Mouse (Mus musculus): ENCODE results near the gene Nlrx1. TPM values are rescaled to one million over a fixed set of nuclear protein-coding genes. Genes with fewer than 3 reads are reported as not detected.

Nlrx1 gene
- polyA plus RNA-seq, 1 experiment from 2014 or later = 4.4 TPM

GRCm38 (mm10) chr9:44267319-44268026 lies 926 bp downstream of the Nlrx1 start:
- H3K4me1 ChIP-seq = peaks cover 22% of the 10 kb centered on the region
- no peaks in the 10 kb centered on the region for H3K27me3 ChIP-seq
- 7% methylated on average over 23 of the region's 23 CpGs for WGBS
- H3K36me3 ChIP-seq (ENCODE audit: poor library complexity, severe bottlenecking) = no peaks in the 10 kb centered on the region
- H3K27ac ChIP-seq = peak overlapping the region; percentile 70
- H3K4me2 ChIP-seq = peak overlapping the region; percentile 72
- peaks cover 7% of the 10 kb centered on the region; the same call in 1 of the 2 replicates for H3K9me3 ChIP-seq (replicated peaks)
- peak overlapping the region; percentile 38 for H3K4me3 ChIP-seq
- peak; percentile 52; the same call in 1 of the 2 replicates for ATAC-seq
- H3K9ac ChIP-seq = peak overlapping the region; percentile 70

- Histone ChIP-seq H3K4me1 (peaks cover 22% of the 10 kb centered on the region), H3K9ac (no peak overlapping the region), H3K9me3 (replicated peaks) (peaks cover 7% of the 10 kb centered on the region; the same call in 1 of the 2 replicates), H3K4me2 (no peak overlapping the region), H3K27ac (peak overlapping the region; percentile 70; the same call in 1 of the 2 replicates), H3K4me3 (no peak overlapping the region), H3K36me3 (ENCODE audit: poor library complexity, severe bottlenecking) (no peaks in the 10 kb centered on the region), H3K27me3 (no peaks in the 10 kb centered on the region)
- 59% methylated on average over 8 of the region's 8 CpGs for WGBS
- ATAC-seq = no peak
These were observed 1.7 kb downstream of the Nlrx1 start for GRCm38 (mm10) chr9:44266478-44267226.

- Histone ChIP-seq H3K9ac (no peak overlapping the region), H3K9me3 (replicated peaks) (no peaks in the 10 kb centered on the region), H3K4me3 (no peak overlapping the region), H3K4me2 (no peak overlapping the region), H3K27me3 (no peaks in the 10 kb centered on the region), H3K4me1 (peaks cover 5% of the 10 kb centered on the region), H3K36me3 (ENCODE audit: poor library complexity, severe bottlenecking) (no peaks in the 10 kb centered on the region), H3K27ac (no peak overlapping the region)
- ATAC-seq = no peak
- WGBS = 89% methylated on average over 14 of the region's 14 CpGs
These were observed 7.0 kb downstream of the Nlrx1 start for GRCm38 (mm10) chr9:44261388-44261787.

GRCm38 (mm10) chr9:44259014-44259413 lies 9.4 kb downstream of the Nlrx1 start:
- WGBS = 78% methylated on average over 10 of the region's 10 CpGs
- H3K4me3 ChIP-seq = no peak overlapping the region
- H3K4me1 ChIP-seq = peaks cover 26% of the 10 kb centered on the region
- no peaks in the 10 kb centered on the region for H3K27me3 ChIP-seq
- H3K4me2 ChIP-seq = no peak overlapping the region
- no peak overlapping the region for H3K9ac ChIP-seq
- no peaks in the 10 kb centered on the region for H3K36me3 ChIP-seq (ENCODE audit: poor library complexity, severe bottlenecking)
- H3K9me3 ChIP-seq (replicated peaks) = no peaks in the 10 kb centered on the region
- H3K27ac ChIP-seq = no peak overlapping the region
- no peak for ATAC-seq

- no peak for ATAC-seq
- Histone ChIP-seq H3K27ac (peak overlapping the region; percentile 88), H3K4me1 (peaks cover 43% of the 10 kb centered on the region), H3K36me3 (ENCODE audit: poor library complexity, severe bottlenecking) (no peaks in the 10 kb centered on the region), H3K9ac (no peak overlapping the region), H3K4me3 (no peak overlapping the region), H3K4me2 (no peak overlapping the region), H3K27me3 (no peaks in the 10 kb centered on the region), H3K9me3 (replicated peaks) (no peaks in the 10 kb centered on the region)
- 71% methylated on average over 8 of the region's 8 CpGs for WGBS
These were observed 12.2 kb downstream of the Nlrx1 start for GRCm38 (mm10) chr9:44256213-44256612.

- Histone ChIP-seq H3K9ac (0 out of 2 replicates have a peak overlapping the region, but pooled peaks have one; percentile 13), H3K4me1 (peaks cover 49% of the 10 kb centered on the region), H3K27ac (peak overlapping the region; percentile 88), H3K27me3 (0 out of 2 replicates have a peak, but pooled peaks cover under 1% of the 10 kb centered on the region), H3K9me3 (replicated peaks) (no peaks in the 10 kb centered on the region), H3K4me3 (0 out of 2 replicates have a peak overlapping the region, but pooled peaks have one; percentile 2), H3K36me3 (ENCODE audit: poor library complexity, severe bottlenecking) (no peaks in the 10 kb centered on the region), H3K4me2 (peak overlapping the region; percentile 30)
- 36% methylated on average over 6 of the region's 6 CpGs for WGBS
- ATAC-seq = peak; percentile 60
These were observed 13.3 kb downstream of the Nlrx1 start for GRCm38 (mm10) chr9:44255136-44255521.

GRCm38 (mm10) chr9:44254508-44255135 lies 13.8 kb downstream of the Nlrx1 start:
- Histone ChIP-seq H3K27me3 (peaks cover 5% of the 10 kb centered on the region; the same call in 1 of the 2 replicates), H3K4me2 (peak overlapping the region; percentile 30), H3K4me3 (0 out of 2 replicates have a peak overlapping the region, but pooled peaks have one; percentile 2), H3K4me1 (peaks cover 54% of the 10 kb centered on the region), H3K27ac (peak overlapping the region; percentile 88), H3K36me3 (ENCODE audit: poor library complexity, severe bottlenecking) (no peaks in the 10 kb centered on the region), H3K9me3 (replicated peaks) (no peaks in the 10 kb centered on the region), H3K9ac (no peak overlapping the region)
- WGBS = 3% methylated on average over 5 of the region's 5 CpGs
- ATAC-seq = peak; percentile 80

- 62% methylated on average over 6 of the region's 6 CpGs for WGBS
- ATAC-seq = no peak
- Histone ChIP-seq H3K4me1 (peaks cover 60% of the 10 kb centered on the region), H3K4me3 (no peak overlapping the region), H3K36me3 (ENCODE audit: poor library complexity, severe bottlenecking) (no peaks in the 10 kb centered on the region), H3K27me3 (peaks cover 5% of the 10 kb centered on the region; the same call in 1 of the 2 replicates), H3K27ac (peak overlapping the region; percentile 88), H3K9ac (no peak overlapping the region), H3K9me3 (replicated peaks) (no peaks in the 10 kb centered on the region), H3K4me2 (peak overlapping the region; percentile 11; the same call in 1 of the 2 replicates)
These were observed 15.0 kb downstream of the Nlrx1 start for GRCm38 (mm10) chr9:44253441-44253840.

GRCm38 (mm10) chr9:44251314-44251713 lies 17.1 kb downstream of the Nlrx1 start, which contains the start of gene Pdzd3:
Gene Pdzd3 (minus strand): TSS chr9:44251471.
- H3K9ac ChIP-seq = 0 out of 2 replicates have a peak within 1 kb of the TSS, but pooled peaks have one; percentile 16
- H3K9me3 ChIP-seq (replicated peaks) = no peaks in the 10 kb centered on the region
- 90% methylated on average over 10 of the region's 10 CpGs for WGBS
- ATAC-seq = no peak
- H3K27me3 ChIP-seq = peaks cover 5% of the 10 kb centered on the region; the same call in 1 of the 2 replicates
- H3K4me1 ChIP-seq = peaks cover 57% of the 10 kb centered on the region
- no peak within 1 kb of the TSS for H3K4me3 ChIP-seq
- H3K36me3 ChIP-seq (ENCODE audit: poor library complexity, severe bottlenecking) = no peaks in the 10 kb centered on the region
- peak within 1 kb of the TSS; percentile 31; the same call in 1 of the 2 replicates for H3K27ac ChIP-seq
- no peak within 1 kb of the TSS; the same call in 1 of the 2 replicates for H3K4me2 ChIP-seq

- H3K4me1 ChIP-seq = peaks cover 49% of the 10 kb centered on the region
- H3K27ac ChIP-seq = peak overlapping the region; percentile 31; the same call in 1 of the 2 replicates
- no peak overlapping the region for H3K4me3 ChIP-seq
- WGBS = 41% methylated on average over 4 of the region's 4 CpGs
- H3K27me3 ChIP-seq = peaks cover 5% of the 10 kb centered on the region; the same call in 1 of the 2 replicates
- no peaks in the 10 kb centered on the region for H3K9me3 ChIP-seq (replicated peaks)
- 0 out of 2 replicates have a peak overlapping the region, but pooled peaks have one; percentile 16 for H3K9ac ChIP-seq
- ATAC-seq = no peak
- no peaks in the 10 kb centered on the region for H3K36me3 ChIP-seq (ENCODE audit: poor library complexity, severe bottlenecking)
- H3K4me2 ChIP-seq = no peak overlapping the region; the same call in 1 of the 2 replicates
These were observed 18.0 kb downstream of the Nlrx1 start for GRCm38 (mm10) chr9:44250445-44250844.

All from forebrain, embryonic 13.5 days (tissue).